ENCODE assay signal across 12 mouse cellular contexts in genomic region chr11:115989686-115990085, GRCm38 (mm10). TPM values are rescaled to one million over a fixed set of nuclear protein-coding genes. Genes with fewer than 3 reads are reported as not detected.
DNase-seq lines count a peak whose midpoint lies in the region; ATAC-seq and TF ChIP-seq lines count a peak whose summit lies in the region.
"Had no signal": no experiment of that assay in that cellular context is flagged by ENCODE, and none has a peak within 500 bp of the region (broad histone marks: within the 10 kb centered on the region; RNA-seq: fewer than 3 reads in every experiment).

No protein-coding gene starts in this region.

- no peak for DNase-seq in forebrain, embryonic 11.5 days (ENCODE audit: low spot score)
- no peak for DNase-seq in lung, embryonic 14.5 days
- no peak for DNase-seq in lung, postnatal 10 days
- no peak for DNase-seq in gastrocnemius, adult 8-10 months (ENCODE audit: low spot score in 2 of 2)
- no peak for DNase-seq in right cerebral cortex, postnatal 4 days
- DNase-seq: gastrocnemius, postnatal 10 days; kidney, adult 18-20 months; right cerebral cortex, postnatal 14 days had no signal

- H3K4me2 ChIP-seq in forebrain, embryonic 11.5 days (ENCODE audit: low read depth, low read length, severe bottlenecking) = 0 out of 2 replicates have a peak overlapping the region, but pooled peaks have one; percentile 15
- no peak overlapping the region for H3K4me2 ChIP-seq in forebrain, embryonic 15.5 days (replicated peaks)
- peak overlapping the region; percentile 35 for H3K4me2 ChIP-seq in lung, embryonic 14.5 days
- H3K4me2 ChIP-seq in embryonic facial prominence, embryonic 12.5 days (replicated peaks) = peak overlapping the region; percentile 21
- H3K4me2 ChIP-seq in liver, embryonic 12.5 days = peak overlapping the region; percentile 60

- no peak overlapping the region; the same call in 1 of the 2 replicates for H3K9ac ChIP-seq in forebrain, embryonic 11.5 days (ENCODE audit: low read length)
- H3K9ac ChIP-seq in forebrain, embryonic 15.5 days (replicated peaks) = no peak overlapping the region
- H3K9ac ChIP-seq in lung, embryonic 14.5 days = no peak overlapping the region
- no peak overlapping the region for H3K9ac ChIP-seq in embryonic facial prominence, embryonic 12.5 days
- H3K9ac ChIP-seq in liver, embryonic 12.5 days = no peak overlapping the region

- no peaks in the 10 kb centered on the region for H3K4me1 ChIP-seq in forebrain, embryonic 11.5 days (replicated peaks; ENCODE audit: control insufficient read depth, insufficient read depth, low read length)
- no peaks in the 10 kb centered on the region for H3K4me1 ChIP-seq in forebrain, embryonic 15.5 days
- H3K4me1 ChIP-seq in lung, embryonic 14.5 days (ENCODE audit: insufficient read depth) = no peaks in the 10 kb centered on the region
- no peaks in the 10 kb centered on the region for H3K4me1 ChIP-seq in embryonic facial prominence, embryonic 12.5 days
- peaks cover 17% of the 10 kb centered on the region for H3K4me1 ChIP-seq in liver, embryonic 12.5 days

- no peaks in the 10 kb centered on the region for H3K36me3 ChIP-seq in forebrain, embryonic 11.5 days (ENCODE audit: control insufficient read depth, insufficient read depth, low read length)
- no peaks in the 10 kb centered on the region for H3K36me3 ChIP-seq in forebrain, embryonic 15.5 days
- H3K36me3 ChIP-seq in lung, embryonic 14.5 days (ENCODE audit: insufficient read depth) = no peaks in the 10 kb centered on the region
- no peaks in the 10 kb centered on the region for H3K36me3 ChIP-seq in embryonic facial prominence, embryonic 12.5 days
- no peaks in the 10 kb centered on the region for H3K36me3 ChIP-seq in liver, embryonic 12.5 days

- TF ChIP-seq CTCF in lung, embryonic 14.5 days (IDR thresholded peaks at IDR 0.05; ENCODE audit: low read depth) = no peak

- ATAC-seq in forebrain, embryonic 11.5 days (replicated peaks; ENCODE audit: low FRiP score) = no peak
- ATAC-seq in forebrain, embryonic 15.5 days (replicated peaks) = no peak
- no peak for ATAC-seq in lung, embryonic 14.5 days (ENCODE audit: insufficient read depth)
- ATAC-seq in embryonic facial prominence, embryonic 12.5 days (ENCODE audit: insufficient number of reproducible peaks, insufficient read depth, low FRiP score, low TSS enrichment) = no peak
- no peak for ATAC-seq in liver, embryonic 12.5 days

- no peaks in the 10 kb centered on the region for H3K9me3 ChIP-seq in forebrain, embryonic 11.5 days (ENCODE audit: control insufficient read depth, low read length)
- H3K9me3 ChIP-seq in forebrain, embryonic 15.5 days = no peaks in the 10 kb centered on the region
- H3K9me3 ChIP-seq in lung, embryonic 14.5 days (ENCODE audit: low read depth, low read length) = no peaks in the 10 kb centered on the region
- H3K9me3 ChIP-seq in embryonic facial prominence, embryonic 12.5 days = no peaks in the 10 kb centered on the region
- H3K9me3 ChIP-seq in liver, embryonic 12.5 days (replicated peaks) = no peaks in the 10 kb centered on the region

- 45% methylated on average over 15 of the region's 15 CpGs for WGBS in forebrain, embryonic 11.5 days
- 29% methylated on average over 15 of the region's 15 CpGs for WGBS in forebrain, embryonic 15.5 days
- 27% methylated on average over 12 of the region's 15 CpGs for WGBS in lung, embryonic 14.5 days
- 32% methylated on average over 15 of the region's 15 CpGs for WGBS in embryonic facial prominence, embryonic 12.5 days
- 24% methylated on average over 15 of the region's 15 CpGs for WGBS in liver, embryonic 12.5 days (ENCODE audit: insufficient replicate concordance)

- H3K27me3 ChIP-seq in forebrain, embryonic 11.5 days (ENCODE audit: control insufficient read depth, insufficient read depth, low read length) = no peaks in the 10 kb centered on the region
- H3K27me3 ChIP-seq in forebrain, embryonic 15.5 days = no peaks in the 10 kb centered on the region
- H3K27me3 ChIP-seq in lung, embryonic 14.5 days (ENCODE audit: insufficient read depth, low read length) = no peaks in the 10 kb centered on the region
- 0 out of 2 replicates have a peak, but pooled peaks cover 5% of the 10 kb centered on the region for H3K27me3 ChIP-seq in embryonic facial prominence, embryonic 12.5 days
- H3K27me3 ChIP-seq in liver, embryonic 12.5 days (replicated peaks) = peaks cover 47% of the 10 kb centered on the region

- H3K4me3 ChIP-seq in forebrain, embryonic 11.5 days (ENCODE audit: low read depth, low read length) = no peak overlapping the region
- H3K4me3 ChIP-seq in forebrain, embryonic 15.5 days = no peak overlapping the region
- 0 out of 2 replicates have a peak overlapping the region, but pooled peaks have one; percentile 2 for H3K4me3 ChIP-seq in lung, embryonic 14.5 days (ENCODE audit: low read depth, low read length)
- peak overlapping the region; percentile 7; the same call in 1 of the 2 replicates for H3K4me3 ChIP-seq in embryonic facial prominence, embryonic 12.5 days
- peak overlapping the region; percentile 35 for H3K4me3 ChIP-seq in liver, embryonic 12.5 days
- H3K4me3 ChIP-seq: myocyte had no signal

- no peak overlapping the region for H3K27ac ChIP-seq in forebrain, embryonic 11.5 days (ENCODE audit: low read depth, low read length)
- no peak overlapping the region for H3K27ac ChIP-seq in forebrain, embryonic 15.5 days (replicated peaks)
- no peak overlapping the region for H3K27ac ChIP-seq in lung, embryonic 14.5 days (ENCODE audit: low read depth)
- H3K27ac ChIP-seq in embryonic facial prominence, embryonic 12.5 days = no peak overlapping the region
- no peak overlapping the region for H3K27ac ChIP-seq in liver, embryonic 12.5 days

RNA-seq across cellular contexts. Expression of gene Itgb4, which starts 15.2 kb away (rescaled TPM):
- 0.57 and 0.72 TPM in 2 replicates for polyA plus RNA-seq in forebrain, embryonic 11.5 days (2014; fragmentation: Nextera tagmentation; extraction: Ambion mirVana)
- polyA plus RNA-seq in forebrain, embryonic 15.5 days (2015; fragmentation: Nextera tagmentation; extraction: Ambion mirVana) = 0.52 and 0.69 TPM in 2 replicates
- polyA plus RNA-seq in lung, embryonic 14.5 days (2014; fragmentation: Nextera tagmentation; extraction: Ambion mirVana) = 2.0 and 2.3 TPM in 2 replicates
- polyA plus RNA-seq in embryonic facial prominence, embryonic 12.5 days (2016; fragmentation: Nextera tagmentation; extraction: Ambion mirVana) = 4.1 and 4.2 TPM in 2 replicates
- 0.31 and 0.44 TPM in 2 replicates for polyA plus RNA-seq in liver, embryonic 12.5 days (2016; fragmentation: Nextera tagmentation; extraction: Ambion mirVana)
- total RNA-seq in gastrocnemius, adult 8-10 months (2022) = 1 to 10 TPM; 1.5 to 4.4 (median 3.1) TPM

RNA-seq across cellular contexts. Expression of gene Galk1, which starts 22.8 kb away (rescaled TPM):
- polyA plus RNA-seq in forebrain, embryonic 11.5 days (2014; fragmentation: Nextera tagmentation; extraction: Ambion mirVana) = 142 and 151 TPM in 2 replicates
- polyA plus RNA-seq in forebrain, embryonic 15.5 days (2015; fragmentation: Nextera tagmentation; extraction: Ambion mirVana) = 58.9 and 64.2 TPM in 2 replicates
- 191 and 208 TPM in 2 replicates for polyA plus RNA-seq in lung, embryonic 14.5 days (2014; fragmentation: Nextera tagmentation; extraction: Ambion mirVana)
- polyA plus RNA-seq in embryonic facial prominence, embryonic 12.5 days (2016; fragmentation: Nextera tagmentation; extraction: Ambion mirVana) = 165 and 169 TPM in 2 replicates
- polyA plus RNA-seq in liver, embryonic 12.5 days (2016; fragmentation: Nextera tagmentation; extraction: Ambion mirVana) = 187 and 200 TPM in 2 replicates
- total RNA-seq in gastrocnemius, adult 8-10 months (2022) = 1 to 10 TPM; 1.6 to 3.1 (median 2.7) TPM

RNA-seq across cellular contexts. Expression of gene H3f3b, which starts 38.1 kb away (rescaled TPM):
- polyA plus RNA-seq in forebrain, embryonic 11.5 days (2014; fragmentation: Nextera tagmentation; extraction: Ambion mirVana) = 1,836 and 1,931 TPM in 2 replicates
- polyA plus RNA-seq in forebrain, embryonic 15.5 days (2015; fragmentation: Nextera tagmentation; extraction: Ambion mirVana) = 2,534 and 2,591 TPM in 2 replicates
- polyA plus RNA-seq in lung, embryonic 14.5 days (2014; fragmentation: Nextera tagmentation; extraction: Ambion mirVana) = 1,851 and 1,959 TPM in 2 replicates
- 2,246 and 2,293 TPM in 2 replicates for polyA plus RNA-seq in embryonic facial prominence, embryonic 12.5 days (2016; fragmentation: Nextera tagmentation; extraction: Ambion mirVana)
- polyA plus RNA-seq in liver, embryonic 12.5 days (2016; fragmentation: Nextera tagmentation; extraction: Ambion mirVana) = 816 and 835 TPM in 2 replicates
- total RNA-seq in gastrocnemius, adult 8-10 months (2022) = 10 to 100 TPM; 45.7 to 88.7 (median 59.5) TPM

RNA-seq across cellular contexts. Expression of gene Unk, which starts 40.4 kb away (rescaled TPM):
- polyA plus RNA-seq in forebrain, embryonic 11.5 days (2014; fragmentation: Nextera tagmentation; extraction: Ambion mirVana) = 40.7 and 48.5 TPM in 2 replicates
- 40.4 and 40.8 TPM in 2 replicates for polyA plus RNA-seq in forebrain, embryonic 15.5 days (2015; fragmentation: Nextera tagmentation; extraction: Ambion mirVana)
- polyA plus RNA-seq in lung, embryonic 14.5 days (2014; fragmentation: Nextera tagmentation; extraction: Ambion mirVana) = 39.5 and 44.4 TPM in 2 replicates
- 43.6 and 44.1 TPM in 2 replicates for polyA plus RNA-seq in embryonic facial prominence, embryonic 12.5 days (2016; fragmentation: Nextera tagmentation; extraction: Ambion mirVana)
- 18.7 and 20.2 TPM in 2 replicates for polyA plus RNA-seq in liver, embryonic 12.5 days (2016; fragmentation: Nextera tagmentation; extraction: Ambion mirVana)
- 1 to 10 TPM; 4.3 to 6.8 (median 5.3) TPM for total RNA-seq in gastrocnemius, adult 8-10 months (2022)

RNA-seq across cellular contexts. Expression of gene Recql5, which starts 56.4 kb away (rescaled TPM):
- 28.3 and 35.6 TPM in 2 replicates for polyA plus RNA-seq in forebrain, embryonic 11.5 days (2014; fragmentation: Nextera tagmentation; extraction: Ambion mirVana)
- 24.6 and 29.2 TPM in 2 replicates for polyA plus RNA-seq in forebrain, embryonic 15.5 days (2015; fragmentation: Nextera tagmentation; extraction: Ambion mirVana)
- 17.8 and 21.7 TPM in 2 replicates for polyA plus RNA-seq in lung, embryonic 14.5 days (2014; fragmentation: Nextera tagmentation; extraction: Ambion mirVana)
- 26.3 and 28.7 TPM in 2 replicates for polyA plus RNA-seq in embryonic facial prominence, embryonic 12.5 days (2016; fragmentation: Nextera tagmentation; extraction: Ambion mirVana)
- polyA plus RNA-seq in liver, embryonic 12.5 days (2016; fragmentation: Nextera tagmentation; extraction: Ambion mirVana) = 14.9 and 17.6 TPM in 2 replicates
- 1 to 10 TPM; 5.0 to 9.5 (median 6.5) TPM for total RNA-seq in gastrocnemius, adult 8-10 months (2022)

Comparison
In these comparisons a context has a peak if more than half of its experiments do, and no peak if none do; other contexts are left out.
1. H3K4me3 ChIP-seq: peak in lung, embryonic 14.5 days (single experiment), embryonic facial prominence, embryonic 12.5 days (single experiment) and liver, embryonic 12.5 days (single experiment); none in forebrain, embryonic 11.5 days (single experiment) and forebrain, embryonic 15.5 days (single experiment).